Mouse (Mus musculus) liver, embryonic 16.5 days (tissue): Measurements from ENCODE around the gene Prox1. TPM values are rescaled to one million over a fixed set of nuclear protein-coding genes. Genes with fewer than 3 reads are reported as not detected.
A peak's percentile ranks its signal among the peaks of the same experiment; 100 is the strongest.

Experiments
- ATAC-seq: fragments of 200-750 bp; cut with Nextera tagmentation; 2 replicates; pipeline ENCODE4 v1.8.0; 2017; ENCODE audit warnings: low read depth, mild to moderate bottlenecking, moderate number of reproducible peaks, moderate library complexity
- H3K27ac ChIP-seq: fragments of 300-500 bp; sonication (generic); 2 replicates; pipeline ENCODE4 v1.5.1; 2014; ENCODE audit warnings: mild to moderate bottlenecking, low read length
- H3K27me3 ChIP-seq: fragments of 300-500 bp; sonication (generic); 2 replicates; pipeline ENCODE4 v1.6.1; 2014; ENCODE audit warnings: low read depth, low read length, mixed read lengths; ENCODE audit not compliant: control insufficient read depth, insufficient read depth
- H3K36me3 ChIP-seq: fragments of 300-500 bp; sonication (generic); 2 replicates; pipeline ENCODE4 v1.6.1; 2014; ENCODE audit warnings: mild to moderate bottlenecking; ENCODE audit not compliant: control insufficient read depth, insufficient read depth
- H3K4me1 ChIP-seq: fragments of 300-500 bp; sonication (generic); 2 replicates; pipeline ENCODE4 v1.6.1; 2014; ENCODE audit warnings: low read depth, low read length, mixed read lengths; ENCODE audit not compliant: control insufficient read depth
- H3K4me2 ChIP-seq: fragments of 300-500 bp; sonication (generic); 2 replicates; pipeline ENCODE4 v1.6.1; 2014; ENCODE audit warnings: low read depth, low read length, mixed read lengths
- H3K4me3 ChIP-seq: fragments of 300-500 bp; sonication (generic); 2 replicates; pipeline ENCODE4 v1.5.1; 2014; ENCODE audit warnings: low read depth, mild to moderate bottlenecking, low read length
- H3K9ac ChIP-seq: fragments of 300-500 bp; sonication (generic); 2 replicates; pipeline ENCODE4 v1.6.1; 2014; ENCODE audit warnings: low read depth, low read length
- H3K9me3 ChIP-seq: fragments of 300-500 bp; sonication (generic); replicated peaks from 2 replicates; pipeline ENCODE4 v1.6.1; 2016; ENCODE audit warnings: low read length; ENCODE audit not compliant: control insufficient read depth
- whole genome bisulfite sequencing: fragments of 180-500 bp; shearing (Covaris S2); extraction: QIAGEN DNeasy Blood & Tissue Kit; methylation state at CpG from one replicate; pipeline ENCODE4 v1.1.7; 2014; ENCODE audit not compliant: insufficient replicate concordance; 5-methylcytosine and 5-hydroxymethylcytosine counted together
- polyA plus RNA-seq: library from polyadenylated mRNA; unstranded; fragments of >200 nt; fragmentation: Nextera tagmentation; extraction: Ambion mirVana; gene quantifications from 2 replicates; pipeline ENCODE4 v1.2.1, GENCODE M21; 2015

Gene Prox1
- polyA plus RNA-seq, 1 experiment from 2014 or later, result 7.6 TPM

GRCm38 (mm10) chr1:190176961-190177360 lies 6.4 kb upstream of the Prox1 start:
- Histone ChIP-seq H3K4me3 (no peak overlapping the region), H3K4me1 (no peaks in the 10 kb centered on the region; the same call in 1 of the 2 replicates), H3K27ac (no peak overlapping the region), H3K9ac (no peak overlapping the region), H3K27me3 (peaks cover 44% of the 10 kb centered on the region), H3K4me2 (no peak overlapping the region), H3K36me3 (no peaks in the 10 kb centered on the region), H3K9me3 (no peaks in the 10 kb centered on the region)
- no peak for ATAC-seq
- 31% methylated on average over 3 of the region's 3 CpGs for WGBS

GRCm38 (mm10) chr1:190174671-190175661 lies 4.5 kb upstream of the Prox1 start:
- 1% methylated on average over 65 of the region's 65 CpGs for WGBS
- Histone ChIP-seq H3K9me3 (no peaks in the 10 kb centered on the region), H3K4me3 (peak overlapping the region; percentile 39), H3K36me3 (no peaks in the 10 kb centered on the region), H3K9ac (peak overlapping the region; percentile 41), H3K27me3 (peaks cover 64% of the 10 kb centered on the region), H3K4me2 (peak overlapping the region; percentile 44), H3K4me1 (no peaks in the 10 kb centered on the region; the same call in 1 of the 2 replicates), H3K27ac (peak overlapping the region; percentile 68)
- ATAC-seq, result 0 out of 2 replicates have a peak, but pooled peaks have one; percentile 12

DNA sequence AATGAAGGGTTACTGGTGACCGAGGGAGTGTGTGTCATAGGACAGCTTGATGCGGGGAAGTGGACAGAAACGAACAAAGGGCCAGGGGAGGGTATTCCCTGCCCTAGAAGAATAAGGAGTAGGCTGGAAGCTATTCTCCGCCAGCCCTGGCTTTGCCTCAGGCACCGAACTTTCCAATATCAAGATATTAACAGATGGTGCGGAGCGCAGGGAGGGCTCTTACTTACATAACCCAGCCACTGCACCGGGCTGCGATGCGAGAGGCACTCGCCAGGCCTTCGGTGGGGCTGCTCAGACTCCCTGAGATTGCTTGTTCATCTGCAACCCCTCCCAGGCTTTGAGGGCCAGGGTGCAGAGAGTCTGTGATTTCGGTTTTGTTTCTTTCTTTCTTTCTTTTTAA lies 3.7 kb upstream of the Prox1 start:
- Histone ChIP-seq H3K36me3 (no peaks in the 10 kb centered on the region), H3K4me2 (peak overlapping the region; percentile 44), H3K27me3 (peaks cover 71% of the 10 kb centered on the region), H3K9ac (no peak overlapping the region), H3K4me1 (no peaks in the 10 kb centered on the region; the same call in 1 of the 2 replicates), H3K27ac (peak overlapping the region; percentile 37), H3K4me3 (0 out of 2 replicates have a peak overlapping the region, but pooled peaks have one; percentile 6), H3K9me3 (no peaks in the 10 kb centered on the region)
- ATAC-seq, result no peak
- 1% methylated on average over 13 of the region's 13 CpGs for WGBS

DNA sequence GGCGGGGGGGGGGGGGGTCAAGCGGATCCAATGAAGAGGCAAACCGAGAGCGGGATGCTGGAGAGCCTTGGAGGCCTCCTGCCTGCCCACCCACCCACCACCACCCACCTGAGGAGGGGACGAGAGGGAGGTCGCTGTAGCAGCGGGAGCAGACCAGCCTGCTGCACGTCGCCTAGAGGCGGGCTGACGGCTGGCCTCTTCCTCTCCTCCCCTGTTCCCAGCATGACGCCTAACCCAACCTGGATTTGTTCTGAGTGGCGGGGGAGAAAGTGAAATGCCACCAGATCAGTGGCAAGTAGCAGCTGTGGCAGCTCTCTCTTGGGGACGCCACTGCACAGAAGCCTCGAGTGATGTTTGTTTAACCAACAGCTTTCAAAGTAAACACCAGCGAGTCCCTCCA lies 3.1 kb upstream of the Prox1 start:
- H3K4me2 ChIP-seq, result peak overlapping the region; percentile 53; the same call in 1 of the 2 replicates
- H3K4me1 ChIP-seq, result no peaks in the 10 kb centered on the region; the same call in 1 of the 2 replicates
- 3% methylated on average over 12 of the region's 16 CpGs for WGBS
- no peaks in the 10 kb centered on the region for H3K9me3 ChIP-seq
- H3K36me3 ChIP-seq, result no peaks in the 10 kb centered on the region
- no peak for ATAC-seq
- H3K4me3 ChIP-seq, result peak overlapping the region; percentile 43; the same call in 1 of the 2 replicates
- H3K27me3 ChIP-seq, result peaks cover 78% of the 10 kb centered on the region
- H3K27ac ChIP-seq, result peak overlapping the region; percentile 69; the same call in 1 of the 2 replicates
- H3K9ac ChIP-seq, result no peak overlapping the region

GRCm38 (mm10) chr1:190172979-190173461 lies 2.5 kb upstream of the Prox1 start:
- Histone ChIP-seq H3K9me3 (no peaks in the 10 kb centered on the region), H3K27ac (peak overlapping the region; percentile 69), H3K36me3 (no peaks in the 10 kb centered on the region), H3K4me3 (peak overlapping the region; percentile 43), H3K9ac (peak overlapping the region; percentile 58; the same call in 1 of the 2 replicates), H3K27me3 (peaks cover 82% of the 10 kb centered on the region), H3K4me2 (peak overlapping the region; percentile 53), H3K4me1 (no peaks in the 10 kb centered on the region; the same call in 1 of the 2 replicates)
- under 1% methylated on average over 24 of the region's 24 CpGs for WGBS
- no peak for ATAC-seq

DNA sequence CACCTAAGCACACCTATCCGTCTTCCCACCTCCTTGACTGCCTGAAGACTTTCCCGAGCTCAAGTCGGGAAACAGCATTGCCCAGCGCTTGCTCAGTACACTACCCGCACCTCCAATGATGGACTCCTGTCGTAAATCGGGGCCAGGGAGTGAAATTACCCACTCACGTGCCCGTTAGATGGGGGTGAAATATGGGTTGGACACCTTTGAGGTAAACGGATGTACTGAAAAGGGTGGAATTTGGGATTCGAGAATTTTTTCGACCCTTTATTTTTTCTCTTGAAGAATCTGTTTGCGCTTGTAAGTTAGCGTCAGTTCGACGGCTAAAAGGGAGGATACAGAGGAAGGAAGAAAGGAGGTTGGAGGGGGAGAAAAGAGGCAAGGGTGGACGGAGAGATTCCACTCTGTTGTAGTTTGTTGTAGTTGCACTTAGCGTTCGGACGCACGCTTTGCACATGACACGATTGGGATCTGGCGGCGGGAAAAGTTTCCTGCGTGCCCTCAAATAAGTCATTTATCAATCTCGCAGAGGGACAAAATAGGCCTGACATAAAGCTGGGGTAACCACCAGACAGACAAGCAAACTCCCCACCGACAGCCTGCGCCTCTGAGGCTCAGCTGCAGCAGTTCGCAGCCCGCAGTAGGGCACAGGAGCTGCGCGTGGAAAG lies 1.9 kb upstream of the Prox1 start:
- no peaks in the 10 kb centered on the region; the same call in 1 of the 2 replicates for H3K4me1 ChIP-seq
- H3K4me2 ChIP-seq, result peak overlapping the region; percentile 53
- H3K36me3 ChIP-seq, result no peaks in the 10 kb centered on the region
- 2% methylated on average over 32 of the region's 32 CpGs for WGBS
- peak overlapping the region; percentile 69 for H3K27ac ChIP-seq
- H3K9me3 ChIP-seq, result no peaks in the 10 kb centered on the region
- peak overlapping the region; percentile 43 for H3K4me3 ChIP-seq
- H3K27me3 ChIP-seq, result peaks cover 82% of the 10 kb centered on the region
- ATAC-seq, result no peak
- peak overlapping the region; percentile 58; the same call in 1 of the 2 replicates for H3K9ac ChIP-seq

DNA sequence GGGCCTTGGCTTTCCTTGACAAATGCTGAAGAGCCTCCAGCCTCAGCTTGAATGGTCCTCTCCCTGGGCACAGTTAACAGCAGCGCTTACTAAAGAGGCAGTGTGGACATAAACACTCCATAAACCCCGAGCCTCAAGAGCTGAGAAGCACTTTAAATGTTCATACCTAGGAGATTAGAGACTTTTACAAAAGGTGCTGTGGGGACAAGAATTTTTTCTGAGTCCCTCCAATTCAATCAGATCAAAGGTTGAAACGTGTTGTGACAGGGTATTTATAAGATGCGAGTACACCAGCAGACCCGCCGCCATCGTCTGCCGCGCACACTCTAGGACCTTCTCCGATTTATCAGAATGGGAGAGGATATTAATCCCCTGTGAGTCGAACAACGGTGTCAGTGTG lies 1.2 kb upstream of the Prox1 start:
- WGBS, result 3% methylated on average over 12 of the region's 12 CpGs
- Histone ChIP-seq H3K4me3 (peak overlapping the region; percentile 62), H3K9me3 (no peaks in the 10 kb centered on the region), H3K4me1 (no peaks in the 10 kb centered on the region; the same call in 1 of the 2 replicates), H3K27me3 (peaks cover 82% of the 10 kb centered on the region), H3K4me2 (peak overlapping the region; percentile 53), H3K36me3 (no peaks in the 10 kb centered on the region), H3K27ac (peak overlapping the region; percentile 50), H3K9ac (0 out of 2 replicates have a peak overlapping the region, but pooled peaks have one; percentile 9)
- ATAC-seq, result no peak

DNA sequence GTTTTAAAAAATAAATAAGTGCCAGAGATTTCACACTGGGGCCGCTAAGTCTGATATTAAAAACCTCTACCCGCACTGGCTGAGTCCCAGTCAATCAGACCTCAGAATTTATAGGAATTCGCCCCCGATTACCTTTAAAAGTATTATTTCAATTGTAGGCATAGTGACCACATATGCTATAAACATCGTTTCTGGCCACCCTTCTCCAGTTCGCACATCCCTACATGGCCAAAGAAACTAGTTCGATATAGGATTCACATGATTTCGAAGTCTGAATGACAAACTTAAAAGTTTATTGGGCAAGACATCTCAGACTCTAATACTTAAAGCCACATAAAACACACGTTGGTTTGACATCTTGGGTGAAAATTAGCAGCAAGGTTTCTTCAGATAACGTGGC lies 827 bp upstream of the Prox1 start:
- peaks cover 80% of the 10 kb centered on the region for H3K27me3 ChIP-seq
- peak overlapping the region; percentile 50; the same call in 1 of the 2 replicates for H3K27ac ChIP-seq
- H3K4me3 ChIP-seq, result peak overlapping the region; percentile 62
- peak overlapping the region; percentile 9; the same call in 1 of the 2 replicates for H3K9ac ChIP-seq
- H3K4me1 ChIP-seq, result no peaks in the 10 kb centered on the region; the same call in 1 of the 2 replicates
- no peaks in the 10 kb centered on the region for H3K9me3 ChIP-seq
- 3% methylated on average over 10 of the region's 10 CpGs for WGBS
- H3K4me2 ChIP-seq, result peak overlapping the region; percentile 53
- H3K36me3 ChIP-seq, result no peaks in the 10 kb centered on the region
- no peak for ATAC-seq
